Mouse (Mus musculus) left cerebral cortex, postnatal 10 days (tissue): ENCODE measurements at regions not wholly inside any gene's neighbourhood (a gene's known extent, or its start where the extent isn't known, plus 50 kb on each side); places are given as distances from the start of the nearest gene placed in this dataset.

ENCODE experiments used
- DNase-seq, 2 experiments: peaks; one replicate each; pipeline ENCODE4 v3.0.0; 2021 to 2022; ENCODE audit warnings: low spot score in 2 of 2, mixed read lengths in 1 of 2; ENCODE audit errors: extremely low spot score in 1 of 2
- intact Hi-C: fragments of 180-260 bp; cut with DNase I; formaldehyde crosslinking; loops from one replicate; pipeline ENCODE4 v1.15.1; 2025

DNA sequence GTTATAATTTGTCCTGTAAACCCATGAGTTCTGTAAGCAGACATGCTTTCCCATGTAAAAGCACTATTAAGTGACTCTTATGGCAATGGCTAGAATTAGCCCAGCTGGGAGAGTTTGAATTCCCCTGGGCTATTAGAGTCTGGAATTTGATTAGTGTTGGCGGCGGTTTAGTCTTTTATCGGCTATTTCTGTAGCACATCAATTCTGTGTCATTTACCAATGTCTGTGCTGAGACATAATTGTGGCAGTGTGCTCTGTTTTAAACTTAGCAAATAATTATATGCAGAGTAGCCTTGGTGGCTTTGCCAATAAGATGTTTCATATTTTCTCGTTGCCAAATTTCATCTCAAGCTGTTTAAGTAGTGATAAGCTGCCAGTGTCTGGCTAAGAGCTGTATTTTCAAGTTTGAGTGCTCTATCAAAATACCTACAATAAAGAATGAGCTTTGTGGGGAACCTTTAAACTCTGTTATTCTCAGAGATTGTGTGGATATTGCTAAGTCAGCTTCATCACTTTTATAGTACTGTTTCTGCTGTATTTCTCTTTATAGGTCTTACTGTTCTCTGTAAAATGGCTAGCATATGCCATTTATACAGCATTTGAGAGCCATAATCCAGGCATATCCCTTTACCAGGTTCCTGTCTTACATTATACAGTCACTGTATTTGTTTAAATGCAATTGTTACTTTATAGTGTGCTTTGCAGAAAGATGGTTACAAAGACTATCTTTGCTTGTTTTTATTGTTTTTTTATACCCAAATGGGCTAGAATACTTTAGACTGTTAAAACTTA is 466.7 kb downstream of the Plod2 start:
- DNase-seq, result peak in 1 of 2 experiments; percentile 3
- intact Hi-C loops, result no loop called here

GRCm38 (mm10) chr9:93044298-93044912 is 502.4 kb downstream of the Plod2 start:
- no peak for DNase-seq

GRCm38 (mm10) chr9:93072140-93072539 is 530.1 kb downstream of the Plod2 start:
- intact Hi-C loops, result no loop called here
- no peak for DNase-seq

More at GRCm38 (mm10) chr9:93044298-93044912, 502.4 kb downstream of the Plod2 start:
- intact Hi-C loops, result no loop called here

DNA sequence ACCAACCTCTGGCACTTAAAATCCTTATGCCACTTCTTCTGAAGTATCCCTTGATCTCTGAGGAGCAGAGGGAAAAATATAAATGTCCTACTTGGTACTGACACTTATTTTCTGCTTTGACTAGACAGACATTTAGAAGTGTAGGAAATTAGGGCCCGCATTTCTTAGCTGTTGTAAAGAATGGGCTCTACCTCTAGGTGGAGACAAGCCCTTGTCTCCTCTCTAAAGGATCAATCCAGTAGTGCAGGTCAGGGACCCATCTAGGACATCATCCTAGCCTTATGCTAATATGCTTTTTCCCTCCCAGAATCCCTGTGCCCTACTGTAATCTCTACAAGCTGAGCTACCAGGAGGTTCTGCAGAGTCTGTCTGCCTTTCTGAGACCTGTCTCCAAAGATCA is 541.1 kb downstream of the Plod2 start:
- DNase-seq, result no peak
- intact Hi-C loops, result no loop called here

DNA sequence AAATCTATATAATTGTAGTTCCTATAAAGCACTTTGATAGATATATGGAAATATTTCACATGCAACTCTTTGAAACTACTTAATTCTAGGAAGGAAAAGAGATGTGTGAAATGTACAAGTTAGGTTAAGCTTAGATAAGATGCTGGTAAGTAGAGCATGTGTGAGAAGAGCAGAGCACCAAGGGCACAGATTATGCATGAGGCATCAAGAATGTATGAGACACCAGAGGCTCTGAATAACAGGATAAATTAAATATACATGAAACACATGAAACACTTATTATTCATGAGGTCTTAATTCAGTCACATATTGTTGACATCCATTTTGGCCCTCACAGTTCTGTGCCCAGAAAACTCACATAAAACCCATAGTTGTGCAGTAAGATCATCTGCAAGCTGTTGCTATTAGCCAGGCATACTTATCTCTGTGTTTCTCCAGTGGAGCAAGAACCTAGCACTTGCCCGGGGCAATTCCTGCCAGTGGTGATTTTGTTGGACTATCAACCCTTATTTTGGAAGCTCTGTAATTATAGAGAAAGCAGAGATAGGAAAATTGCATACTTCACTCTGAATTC is 556.1 kb downstream of the Plod2 start:
- no peak for DNase-seq
- intact Hi-C loops, result no loop called here

DNA sequence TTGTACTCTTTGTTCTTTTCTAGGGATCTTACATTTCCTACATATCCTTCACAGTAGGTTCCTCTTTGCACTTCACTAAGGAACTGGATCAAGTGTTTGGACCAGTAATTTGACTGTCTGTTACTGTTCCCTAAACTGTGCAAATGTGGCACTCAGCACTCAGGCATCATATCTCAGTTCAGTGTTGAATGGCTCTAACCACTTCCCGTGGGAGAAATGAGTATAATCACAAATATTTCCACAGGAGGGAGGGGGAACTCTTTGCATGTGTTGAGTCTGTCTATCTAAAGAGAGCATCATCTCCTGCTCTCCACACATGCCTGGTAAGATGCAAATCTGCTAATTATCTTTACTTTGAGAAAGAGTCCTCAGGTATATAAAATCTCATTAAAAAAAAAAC is 588.5 kb downstream of the Plod2 start:
- DNase-seq, result no peak
- intact Hi-C loops, result no loop called here

- intact Hi-C loops, result no loop called here
- no peak for DNase-seq
These were observed 589.7 kb downstream of the Plod2 start for GRCm38 (mm10) chr9:93131620-93132200.

GRCm38 (mm10) chr9:93136349-93136748 is 594.3 kb downstream of the Plod2 start:
- intact Hi-C loops, result no loop called here
- no peak for DNase-seq

DNA sequence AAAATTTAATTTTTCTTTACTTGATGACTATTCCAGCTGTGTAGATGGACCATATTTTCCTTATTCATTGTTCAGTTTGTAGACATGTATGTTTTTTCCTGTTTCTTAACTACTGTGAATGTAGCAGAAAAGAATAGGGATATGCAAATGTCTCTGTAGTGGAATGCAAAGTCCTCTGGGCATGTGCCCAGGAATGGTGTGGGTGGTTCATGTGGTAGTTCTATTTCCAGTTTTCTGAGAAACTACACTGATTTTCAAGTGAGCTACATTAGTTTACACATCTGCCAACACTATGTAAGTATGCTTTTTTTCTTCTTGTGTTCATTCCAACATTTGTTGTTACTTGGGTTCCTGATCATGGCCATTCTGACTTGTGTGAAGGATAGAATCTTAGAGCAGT is 628.0 kb downstream of the Plod2 start:
- intact Hi-C loops, result no loop called here
- peak; percentile 20 to 32 for DNase-seq

DNA sequence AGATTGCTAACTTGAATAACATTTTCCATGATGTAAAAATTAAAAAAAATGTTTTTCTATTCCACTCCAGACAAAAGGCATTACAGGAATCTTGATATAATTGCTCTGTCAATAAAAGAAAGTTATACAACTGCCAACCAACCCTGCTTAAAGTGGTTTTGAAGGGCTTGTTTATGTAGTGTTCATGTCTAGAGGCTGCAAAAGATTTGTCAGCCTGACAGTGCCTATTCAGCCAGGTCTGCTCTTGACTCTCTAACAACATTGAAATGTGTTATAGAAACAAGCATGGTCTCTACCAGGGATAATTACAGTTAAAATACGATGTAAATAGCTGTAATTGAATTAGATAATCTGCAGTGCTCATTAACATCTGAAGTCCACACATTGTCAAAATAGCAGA is 644.6 kb downstream of the Plod2 start:
- intact Hi-C loops, result no loop called here
- DNase-seq, result no peak

- intact Hi-C loops, result no loop called here
- DNase-seq, result no peak
These were observed 690.5 kb downstream of the Plod2 start for GRCm38 (mm10) chr9:93232562-93232961.

- intact Hi-C loops, result no loop called here
- DNase-seq, result no peak
These were observed 710.1 kb downstream of the Plod2 start for GRCm38 (mm10) chr9:93252146-93252545.

GRCm38 (mm10) chr9:93297332-93297731 is 755.3 kb downstream of the Plod2 start:
- intact Hi-C loops, result no loop called here
- DNase-seq, result no peak

- intact Hi-C loops, result no loop called here
- no peak for DNase-seq
These were observed 764.7 kb downstream of the Plod2 start for GRCm38 (mm10) chr9:93306753-93307152.

DNA sequence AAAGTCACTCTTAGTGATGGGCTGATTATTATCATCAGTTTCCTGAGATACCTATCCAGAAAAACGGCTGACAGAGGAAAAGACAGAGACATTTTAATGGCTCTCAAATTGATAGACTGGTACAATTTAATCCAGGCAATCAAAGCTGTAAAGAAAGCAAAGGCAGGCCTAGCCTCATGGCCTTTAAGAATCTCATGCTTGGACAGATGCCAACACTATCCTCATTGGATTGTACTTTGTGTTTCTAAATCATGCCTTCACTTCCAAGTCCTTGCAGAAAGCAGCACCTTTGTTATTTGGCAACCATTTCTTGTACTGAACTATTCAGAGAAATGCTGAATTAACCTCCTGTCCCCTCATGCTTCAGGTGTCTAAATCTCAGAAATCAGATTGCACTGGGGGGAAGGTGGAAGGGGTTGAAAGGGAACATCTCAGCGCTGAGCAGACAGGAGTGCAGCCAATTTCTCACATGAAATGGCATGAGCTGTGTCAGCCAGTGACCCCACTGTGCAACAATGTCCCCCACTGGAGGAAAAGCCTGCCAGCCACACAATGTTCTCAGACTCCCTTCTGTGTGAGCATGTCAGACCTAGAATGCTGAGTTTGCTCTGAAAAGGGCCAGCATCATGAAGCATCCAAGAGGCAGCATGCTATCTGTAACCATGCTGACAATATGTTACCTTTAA is 787.1 kb downstream of the Plod2 start:
- intact Hi-C loops, result no loop called here
- DNase-seq, result no peak
